1 mouse cellular context compared by ENCODE assay signal in genomic region chr15:80250586-80250985, GRCm38 (mm10).
TF ChIP-seq lines count a peak whose summit lies in the region.

No protein-coding gene starts in this region.

TF ChIP-seq in MEL, 35 proteins besides CTCF, POLR2A, EP300 and RAD21:
- peak; percentile 82 for TF ChIP-seq GATA1 (IDR thresholded peaks at IDR 0.05; ENCODE audit: low read depth, low read length)
- peak; percentile 58 for TF ChIP-seq MXI1 (IDR thresholded peaks at IDR 0.05; ENCODE audit: low read depth, low read length)
- no peak for TF ChIP-seq ZKSCAN1 (IDR thresholded peaks at IDR 0.05; ENCODE audit: low read depth, low read length)
- peak; percentile 70 for TF ChIP-seq TCF12 (IDR thresholded peaks at IDR 0.05; ENCODE audit: low read depth, low read length)
- TF ChIP-seq E2F4 (IDR thresholded peaks at IDR 0.05; ENCODE audit: borderline replicate concordance, low read depth, low read length): no peak
- TF ChIP-seq MAX (IDR thresholded peaks at IDR 0.05; ENCODE audit: low read length): no peak
- TF ChIP-seq SIN3A (IDR thresholded peaks at IDR 0.05; ENCODE audit: low read length): 0 out of 2 replicates have a peak, but pooled peaks have one; percentile 47
- no peak for TF ChIP-seq POLR2AphosphoS2 (IDR thresholded peaks at IDR 0.05; ENCODE audit: low read length)
- TF ChIP-seq ETS1 (IDR thresholded peaks at IDR 0.05; ENCODE audit: low read depth, low read length): peak; percentile 70
- TF ChIP-seq ZMIZ1 (IDR thresholded peaks at IDR 0.05; ENCODE audit: low read depth, low read length): no peak
- TF ChIP-seq TBP (IDR thresholded peaks at IDR 0.05; ENCODE audit: low read depth, low read length): peak; percentile 29; the same call in 1 of the 2 replicates
- no peak for TF ChIP-seq MAFK (IDR thresholded peaks at IDR 0.05; ENCODE audit: borderline replicate concordance, low read depth, low read length)
